Mouse (Mus musculus) heart, postnatal 0 days (tissue): Measurements from ENCODE around the gene Nradd. TPM values are rescaled to one million over a fixed set of nuclear protein-coding genes. Genes with fewer than 3 reads are reported as not detected.

Experiments used
- ATAC-seq: fragments of 200-750 bp; cut with Nextera tagmentation; 2 replicates; pipeline ENCODE4 v1.8.0; 2017; ENCODE audit warnings: low read depth, moderate number of reproducible peaks, moderate library complexity; ENCODE audit not compliant: insufficient read depth
- DNase-seq: peaks from one replicate; pipeline ENCODE4 v3.0.0-alpha.2; 2016; ENCODE audit warnings: low spot score
- H3K27ac ChIP-seq: fragments of 300-500 bp; sonication (generic); 2 replicates; pipeline ENCODE4 v1.5.1; 2014; ENCODE audit warnings: low read depth, mild to moderate bottlenecking
- H3K27me3 ChIP-seq: fragments of 300-500 bp; sonication (generic); 2 replicates; pipeline ENCODE4 v1.6.1; 2014; ENCODE audit warnings: low read length, mixed read lengths; ENCODE audit not compliant: control insufficient read depth, insufficient read depth
- H3K36me3 ChIP-seq: fragments of 300-500 bp; sonication (generic); replicated peaks from 2 replicates; pipeline ENCODE4 v1.6.1; 2014; ENCODE audit warnings: low read length, mixed read lengths; ENCODE audit not compliant: control insufficient read depth, insufficient read depth
- H3K4me1 ChIP-seq: fragments of 300-500 bp; sonication (generic); 2 replicates; pipeline ENCODE4 v1.6.1; 2014; ENCODE audit warnings: antibody characterized with exemption; ENCODE audit not compliant: control insufficient read depth, insufficient read depth
- H3K4me2 ChIP-seq: fragments of 300-500 bp; sonication (generic); 2 replicates; pipeline ENCODE4 v1.6.1; 2014; ENCODE audit warnings: low read depth, mild to moderate bottlenecking, low read length, moderate library complexity
- H3K4me3 ChIP-seq: fragments of 300-500 bp; sonication (generic); 2 replicates; pipeline ENCODE4 v1.5.1; 2014; ENCODE audit warnings: low read depth, low read length
- H3K9ac ChIP-seq: fragments of 300-500 bp; sonication (generic); replicated peaks from 2 replicates; pipeline ENCODE4 v1.6.1; 2014; ENCODE audit warnings: low read depth, low read length, mixed read lengths
- H3K9me3 ChIP-seq: fragments of 300-500 bp; sonication (generic); replicated peaks from 2 replicates; pipeline ENCODE4 v1.6.1; 2016; ENCODE audit warnings: low read length; ENCODE audit not compliant: control insufficient read depth
- CTCF ChIP-seq: IDR thresholded peaks from 2 replicates; pipeline ENCODE4 v1.5.1; 2016; ENCODE audit warnings: antibody characterized with exemption, control low read depth, low read depth
- EP300 ChIP-seq: IDR thresholded peaks from 2 replicates; pipeline ENCODE4 v1.6.1; 2016; ENCODE audit warnings: antibody characterized with exemption, low read depth
- WGBS: fragments of 180-500 bp; shearing (Covaris S2); extraction: QIAGEN DNeasy Blood & Tissue Kit; methylation state at CpG from one replicate; pipeline ENCODE4 v1.1.7; 2014; 5-methylcytosine and 5-hydroxymethylcytosine counted together
- polyA plus RNA-seq: library from polyadenylated mRNA; unstranded; fragments of >200 nt; fragmentation: Nextera tagmentation; extraction: Ambion mirVana; gene quantifications from 2 replicates; pipeline ENCODE4 v1.2.1, GENCODE M21; 2015
- total RNA-seq: library from RNA; depleted of rRNA; stranded (reverse); fragments of >200 nt; gene quantifications from 2 replicates; pipeline ENCODE4 v1.2.3, GENCODE M21; 2014; ENCODE audit warnings: low replicate concordance

The Nradd gene
- total and polyA plus RNA-seq, 2 experiments from 2014 or later, result 7.9 to 10.4 TPM

GRCm38 (mm10) chr9:110654726-110655650, 30.7 kb upstream of the Nradd start:
- H3K4me2 ChIP-seq, result peak overlapping the region; percentile 80
- peak overlapping the region; percentile 49; the same call in 1 of the 2 replicates for H3K27ac ChIP-seq
- no peak for TF ChIP-seq EP300
- no peak overlapping the region; the same call in 1 of the 2 replicates for H3K9ac ChIP-seq
- no peak for ATAC-seq
- H3K4me3 ChIP-seq, result no peak overlapping the region
- peaks cover 17% of the 10 kb centered on the region for H3K4me1 ChIP-seq
- 81% methylated on average over 19 of the region's 19 CpGs for WGBS
- H3K9me3 ChIP-seq, result no peaks in the 10 kb centered on the region
- H3K36me3 ChIP-seq, result no peaks in the 10 kb centered on the region; the same call in 1 of the 2 replicates
- no peaks in the 10 kb centered on the region for H3K27me3 ChIP-seq
- DNase-seq, result no peak

GRCm38 (mm10) chr9:110653655-110654461, 29.6 kb upstream of the Nradd start, which contains the start of gene Nbeal2:
TSS of gene Nbeal2 (minus strand) at chr9:110654161.
- Histone ChIP-seq H3K9me3 (no peaks in the 10 kb centered on the region), H3K36me3 (no peaks in the 10 kb centered on the region), H3K27me3 (no peaks in the 10 kb centered on the region), H3K9ac (peak within 1 kb of the TSS; percentile 53), H3K4me3 (peak within 1 kb of the TSS; percentile 57), H3K4me2 (peak within 1 kb of the TSS; percentile 80), H3K27ac (peak within 1 kb of the TSS; percentile 49), H3K4me1 (peaks cover 17% of the 10 kb centered on the region)
- under 1% methylated on average over 67 of the region's 75 CpGs for WGBS
- TF ChIP-seq EP300 (no peak), CTCF (no peak)
- DNase-seq, result peak; percentile 94
- ATAC-seq, result peak; percentile 86

- H3K4me1 ChIP-seq, result peaks cover 17% of the 10 kb centered on the region
- TF ChIP-seq CTCF (no peak), EP300 (no peak)
- H3K36me3 ChIP-seq, result no peaks in the 10 kb centered on the region
- peak overlapping the region; percentile 57 for H3K4me3 ChIP-seq
- H3K9ac ChIP-seq, result peak overlapping the region; percentile 53
- H3K9me3 ChIP-seq, result no peaks in the 10 kb centered on the region
- H3K4me2 ChIP-seq, result peak overlapping the region; percentile 80
- peak overlapping the region; percentile 49 for H3K27ac ChIP-seq
- no peaks in the 10 kb centered on the region for H3K27me3 ChIP-seq
- ATAC-seq (no peak), DNase-seq (no peak)
- 21% methylated on average over 14 of the region's 14 CpGs for WGBS
These were observed 28.9 kb upstream of the Nradd start for GRCm38 (mm10) chr9:110652963-110653654.

- H3K9me3 ChIP-seq, result no peaks in the 10 kb centered on the region
- DNase-seq (peak; percentile 25), ATAC-seq (no peak)
- H3K4me3 ChIP-seq, result peak overlapping the region; percentile 57; the same call in 1 of the 2 replicates
- H3K9ac ChIP-seq, result 0 out of 2 replicates have a peak overlapping the region, but pooled peaks have one; percentile 17
- peaks cover 17% of the 10 kb centered on the region for H3K4me1 ChIP-seq
- WGBS, result 32% methylated on average over 13 of the region's 13 CpGs
- H3K36me3 ChIP-seq, result no peaks in the 10 kb centered on the region
- H3K4me2 ChIP-seq, result peak overlapping the region; percentile 80
- peak overlapping the region; percentile 24; the same call in 1 of the 2 replicates for H3K27ac ChIP-seq
- no peaks in the 10 kb centered on the region for H3K27me3 ChIP-seq
- TF ChIP-seq CTCF (peak; percentile 28), EP300 (no peak)
These were observed 27.9 kb upstream of the Nradd start for GRCm38 (mm10) chr9:110651931-110652722.
